Mouse (Mus musculus) spleen, adult 2 months (tissue): ENCODE measurements at regions not wholly inside any gene's neighbourhood (a gene's known extent, or its start where the extent isn't known, plus 50 kb on each side); places are given as distances from the start of the nearest gene placed in this dataset.

Experiments
- CTCF ChIP-seq: fragments of 200-500 bp; IDR thresholded peaks from 2 replicates; pipeline ENCODE4 v1.5.1; 2011; ENCODE audit warnings: mild to moderate bottlenecking, inconsistent platforms; ENCODE audit not compliant: insufficient read depth, insufficient read length, insufficient replicate concordance; ENCODE audit errors: extremely low read depth
- POLR2A ChIP-seq: fragments of 200-500 bp; IDR thresholded peaks from 2 replicates; pipeline ENCODE4 v1.6.1; 2011; ENCODE audit warnings: low read depth, low read length, inconsistent platforms

- TF ChIP-seq POLR2A = no peak
- TF ChIP-seq CTCF = no peak
Measured at GRCm38 (mm10) chr3:78667374-78668023, 618.8 kb downstream of the Rapgef2 start.
